Comparison of ENCODE assay signal across 16 mouse cellular contexts in the genomic region with DNA sequence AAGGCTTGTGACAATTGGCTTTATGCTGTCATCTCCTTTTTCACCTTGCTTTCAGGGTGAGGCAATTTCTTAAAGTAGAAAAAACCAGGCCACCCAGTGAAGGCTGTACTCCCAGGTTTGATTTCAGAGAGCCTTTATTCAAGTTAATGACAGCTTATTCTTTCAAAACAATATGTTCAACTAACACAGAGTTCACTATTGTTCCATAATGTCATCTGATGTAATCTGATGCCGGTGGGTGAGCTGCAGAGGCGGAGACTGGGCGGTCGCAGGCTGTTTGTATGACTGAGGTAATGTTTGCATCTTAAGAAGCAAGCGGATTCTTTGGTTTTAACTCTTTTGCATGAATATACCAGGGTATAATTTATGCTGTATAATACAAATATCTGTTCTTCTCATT. TPM values are rescaled to one million over a fixed set of nuclear protein-coding genes. Genes with fewer than 3 reads are reported as not detected.
DNase-seq lines count a peak whose midpoint lies in the region; ATAC-seq and TF ChIP-seq lines count a peak whose summit lies in the region.
"Had no signal": no experiment of that assay in that cellular context is flagged by ENCODE, and none has a peak within 500 bp of the region (broad histone marks: within the 10 kb centered on the region; RNA-seq: fewer than 3 reads in every experiment).

No protein-coding gene starts in this region.

- no peaks in the 10 kb centered on the region for H3K27me3 ChIP-seq in heart, postnatal 0 days (ENCODE audit: control insufficient read depth, insufficient read depth, low read length)
- H3K27me3 ChIP-seq in midbrain, embryonic 12.5 days: no peaks in the 10 kb centered on the region
- H3K27me3 ChIP-seq in midbrain, postnatal 0 days (ENCODE audit: insufficient read depth, low read length): no peaks in the 10 kb centered on the region
- H3K27me3 ChIP-seq: CH12.LX; midbrain, embryonic 13.5 days had no signal

- H3K4me1 ChIP-seq in heart, postnatal 0 days (ENCODE audit: control insufficient read depth, insufficient read depth): peaks cover 10% of the 10 kb centered on the region
- H3K4me1 ChIP-seq in midbrain, embryonic 12.5 days: peaks cover 16% of the 10 kb centered on the region
- H3K4me1 ChIP-seq in midbrain, postnatal 0 days (ENCODE audit: insufficient read depth, low read length): no peaks in the 10 kb centered on the region

- no peak for DNase-seq in heart, postnatal 0 days (ENCODE audit: low spot score)
- no peak for DNase-seq in heart, postnatal 14 days
- DNase-seq in midbrain, postnatal 0 days (ENCODE audit: low spot score): no peak
- DNase-seq in fat pad, adult 2 months (ENCODE audit: extremely low read depth, low read depth, low spot score): peak; percentile 57
- peak; percentile 11 for DNase-seq in telencephalon, adult 2 months (ENCODE audit: low read depth, low spot score)
- no peak for DNase-seq in thymus, postnatal 4 days
- no peak for DNase-seq in urinary bladder, adult 18-20 months (ENCODE audit: low spot score in 2 of 2)
- DNase-seq: adrenal gland, adult 8-10 months; cerebellum, postnatal 14 days; gastrocnemius, postnatal 10 days; heart, postnatal 36 days; kidney, postnatal 25 days had no signal

- WGBS in heart, postnatal 0 days: 50% methylated on average over 5 of the region's 5 CpGs
- 16% methylated on average over 5 of the region's 5 CpGs for WGBS in midbrain, embryonic 12.5 days
- 21% methylated on average over 5 of the region's 5 CpGs for WGBS in midbrain, postnatal 0 days

- no peak for ATAC-seq in heart, postnatal 0 days (ENCODE audit: insufficient read depth, low read depth)
- peak; percentile 68 for ATAC-seq in midbrain, embryonic 12.5 days (ENCODE audit: low FRiP score, low read depth)
- ATAC-seq in midbrain, postnatal 0 days (ENCODE audit: low FRiP score): no peak
- ATAC-seq: midbrain, embryonic 13.5 days had no signal

- no peak overlapping the region for H3K4me2 ChIP-seq in heart, postnatal 0 days (ENCODE audit: low read depth, low read length)
- no peak overlapping the region for H3K4me2 ChIP-seq in midbrain, embryonic 12.5 days (replicated peaks)
- H3K4me2 ChIP-seq in midbrain, postnatal 0 days (ENCODE audit: low read depth, low read length, poor library complexity, severe bottlenecking): no peak overlapping the region
- H3K4me2 ChIP-seq: liver, embryonic 11.5 days; midbrain, embryonic 13.5 days had no signal

- TF ChIP-seq EP300 in heart, postnatal 0 days (IDR thresholded peaks at IDR 0.05; ENCODE audit: low read depth): no peak

- intact Hi-C loops in heart, postnatal 14 days (cut with DNase I): no loop called here

- H3K27ac ChIP-seq in heart, postnatal 0 days (ENCODE audit: low read depth): peak overlapping the region; percentile 2; the same call in 1 of the 2 replicates
- peak overlapping the region; percentile 36; the same call in 1 of the 2 replicates for H3K27ac ChIP-seq in midbrain, embryonic 12.5 days (replicated peaks)
- H3K27ac ChIP-seq in midbrain, postnatal 0 days (ENCODE audit: low read depth, low read length): no peak overlapping the region
- H3K27ac ChIP-seq: midbrain, embryonic 13.5 days had no signal

- no peak for TF ChIP-seq CTCF in heart, postnatal 0 days (IDR thresholded peaks at IDR 0.05; ENCODE audit: low read depth)
- TF ChIP-seq CTCF in midbrain, postnatal 0 days (IDR thresholded peaks at IDR 0.05): no peak

- no peak overlapping the region for H3K4me3 ChIP-seq in heart, postnatal 0 days (ENCODE audit: low read depth, low read length)
- H3K4me3 ChIP-seq in midbrain, embryonic 12.5 days: no peak overlapping the region
- H3K4me3 ChIP-seq in midbrain, postnatal 0 days (ENCODE audit: low read depth, low read length): no peak overlapping the region
- H3K4me3 ChIP-seq: midbrain, embryonic 13.5 days had no signal

- peaks cover 15% of the 10 kb centered on the region for H3K36me3 ChIP-seq in heart, postnatal 0 days (replicated peaks; ENCODE audit: control insufficient read depth, insufficient read depth, low read length)
- H3K36me3 ChIP-seq in midbrain, embryonic 12.5 days: 0 out of 2 replicates have a peak, but pooled peaks cover 13% of the 10 kb centered on the region
- peaks cover 3% of the 10 kb centered on the region for H3K36me3 ChIP-seq in midbrain, postnatal 0 days (ENCODE audit: insufficient read depth, low read length)

- no peak overlapping the region for H3K9ac ChIP-seq in heart, postnatal 0 days (replicated peaks; ENCODE audit: low read depth, low read length)
- no peak overlapping the region for H3K9ac ChIP-seq in midbrain, embryonic 12.5 days (replicated peaks)
- H3K9ac ChIP-seq in midbrain, postnatal 0 days (replicated peaks; ENCODE audit: low read length, poor library complexity, severe bottlenecking): no peak overlapping the region
- H3K9ac ChIP-seq: midbrain, embryonic 13.5 days had no signal

- no peaks in the 10 kb centered on the region for H3K9me3 ChIP-seq in heart, postnatal 0 days (replicated peaks; ENCODE audit: control insufficient read depth, low read length)
- H3K9me3 ChIP-seq in midbrain, embryonic 12.5 days: no peaks in the 10 kb centered on the region
- H3K9me3 ChIP-seq in midbrain, postnatal 0 days (ENCODE audit: low read length): no peaks in the 10 kb centered on the region
- H3K9me3 ChIP-seq: midbrain, embryonic 13.5 days had no signal

RNA-seq across cellular contexts. Expression of gene Borcs5, which starts 8.3 kb away (rescaled TPM):
- total RNA-seq in heart, postnatal 0 days (2014; rRNA removed; ENCODE audit: low replicate concordance): 22.6 and 27.9 TPM in 2 replicates
- 18.6 and 19.2 TPM in 2 replicates for polyA plus RNA-seq in heart, postnatal 0 days (2015; fragmentation: Nextera tagmentation; extraction: Ambion mirVana)
- 1 to 10 TPM; 9.1 to 9.9 TPM for total RNA-seq in heart, postnatal 14 days (2021)
- polyA plus RNA-seq in midbrain, embryonic 12.5 days (2016; fragmentation: Nextera tagmentation; extraction: Ambion mirVana): 32.9 and 35.3 TPM in 2 replicates
- total RNA-seq in midbrain, postnatal 0 days (2014; rRNA removed): 56.0 and 59.0 TPM in 2 replicates
- 39.6 and 42.7 TPM in 2 replicates for polyA plus RNA-seq in midbrain, postnatal 0 days (2015; fragmentation: Nextera tagmentation; extraction: Ambion mirVana)

RNA-seq across cellular contexts. Expression of gene Mansc1, which starts 15.3 kb away (rescaled TPM):
- 8.8 and 17.0 TPM in 2 replicates for total RNA-seq in heart, postnatal 0 days (2014; rRNA removed; ENCODE audit: low replicate concordance)
- polyA plus RNA-seq in heart, postnatal 0 days (2015; fragmentation: Nextera tagmentation; extraction: Ambion mirVana): 7.3 and 7.4 TPM in 2 replicates
- total RNA-seq in heart, postnatal 14 days (2021): 1 to 10 TPM; 5.5 to 7.4 TPM
- polyA plus RNA-seq in midbrain, embryonic 12.5 days (2016; fragmentation: Nextera tagmentation; extraction: Ambion mirVana): 1.3 and 1.4 TPM in 2 replicates
- total RNA-seq in midbrain, postnatal 0 days (2014; rRNA removed): 2.0 and 2.8 TPM in 2 replicates
- polyA plus RNA-seq in midbrain, postnatal 0 days (2015; fragmentation: Nextera tagmentation; extraction: Ambion mirVana): 1.6 and 1.7 TPM in 2 replicates
- total RNA-seq: CH12.LX had no signal

Comparison
In these comparisons a context has a peak if more than half of its experiments do, and no peak if none do; other contexts are left out.
1. DNase-seq: peak in fat pad, adult 2 months (single experiment) and telencephalon, adult 2 months (single experiment); none in heart, postnatal 0 days (single experiment), heart, postnatal 14 days (0 of 2), midbrain, postnatal 0 days (single experiment), thymus, postnatal 4 days (single experiment) and urinary bladder, adult 18-20 months (0 of 2).